Mouse (Mus musculus) gastrocnemius, postnatal 10 days (tissue): ENCODE data around the gene Tmem184c. TPM values are rescaled to one million over a fixed set of nuclear protein-coding genes. Genes with fewer than 3 reads are reported as not detected.
A peak's percentile ranks its signal among the peaks of the same experiment; 100 is the strongest.

Source experiments
- DNase-seq: peaks from one replicate; pipeline ENCODE4 v3.0.0; 2021; ENCODE audit warnings: mixed read lengths
- long read RNA-seq, 2 experiments: library from polyadenylated mRNA; stranded (forward); transcript quantifications; one replicate each; pipeline ENCODE4 v2.0.0; 2021
- total RNA-seq, 2 experiments: library from RNA; stranded (reverse); gene quantifications; 2 replicates each; pipeline ENCODE4 v1.2.3; 2021

Gene Tmem184c
- 10 to 100 TPM; 12.7 to 13.7 TPM for total RNA-seq
- long read RNA-seq, experiment 1, transcript Tmem184c-201 (10 exons, 2,678 nt) = major isoform, 26 of 31 reads
- long read RNA-seq, experiment 1, partial matches to known transcripts = 0 of 31 reads
- long read RNA-seq, experiment 1, other reads (novel, unspliced or antisense) = 5 of 31 reads
- long read RNA-seq, experiment 2, transcript Tmem184c-201 (10 exons, 2,678 nt) = major isoform, 15 of 16 reads
- long read RNA-seq, experiment 2, partial matches to known transcripts = 0 of 16 reads
- long read RNA-seq, experiment 2, other reads (novel, unspliced or antisense) = 1 of 16 reads

GRCm38 (mm10) chr8:77610374-77610969 is at the start of gene Tmem184c:
Gene Tmem184c (minus strand): TSS chr8:77610698.
- DNase-seq = peak; percentile 94

GRCm38 (mm10) chr8:77659534-77660080 is 49.1 kb upstream of the Tmem184c start:
- no peak for DNase-seq

- no peak for DNase-seq
Observed at GRCm38 (mm10) chr8:77658356-77658755, 47.9 kb upstream of the Tmem184c start.

- no peak for DNase-seq
Observed at GRCm38 (mm10) chr8:77650646-77651190, 40.2 kb upstream of the Tmem184c start.

DNA sequence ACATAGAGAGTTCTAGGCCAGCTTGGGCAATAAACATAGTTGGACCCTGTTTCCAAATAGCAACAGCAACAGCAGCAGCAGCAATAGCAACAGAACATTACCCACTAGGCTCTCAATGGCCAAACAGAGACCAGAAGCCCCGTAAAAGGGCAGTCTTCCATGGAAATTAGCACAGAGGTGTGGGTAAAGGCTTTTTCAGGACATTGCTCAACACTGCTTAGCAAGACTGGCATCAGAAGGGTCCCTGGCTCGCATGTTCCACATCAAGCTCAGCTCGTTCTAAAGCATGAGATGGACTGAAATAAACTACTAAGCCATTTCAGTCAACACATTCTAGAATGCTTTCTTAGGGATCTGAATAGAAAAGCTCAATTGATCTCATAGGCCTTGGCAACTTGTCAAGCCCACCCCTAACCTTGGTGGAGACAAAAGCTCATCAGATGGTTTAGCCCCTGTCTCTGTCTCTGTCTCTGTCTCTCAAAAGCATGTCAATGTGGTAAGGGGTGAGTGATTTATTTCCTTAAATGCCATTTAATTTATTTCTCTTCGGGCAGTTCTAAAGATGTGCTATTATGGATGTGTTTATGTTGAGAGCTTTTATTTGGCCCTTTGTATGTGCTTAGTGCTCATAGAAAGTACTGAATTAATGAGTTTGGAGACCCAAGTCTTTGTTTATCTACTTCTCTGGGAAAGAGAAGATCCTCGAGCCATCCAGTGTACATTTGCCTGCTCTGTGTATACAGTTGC is 29.8 kb upstream of the Tmem184c start:
- DNase-seq = no peak

- no peak for DNase-seq
Observed at GRCm38 (mm10) chr8:77637593-77637992, 27.1 kb upstream of the Tmem184c start.

DNA sequence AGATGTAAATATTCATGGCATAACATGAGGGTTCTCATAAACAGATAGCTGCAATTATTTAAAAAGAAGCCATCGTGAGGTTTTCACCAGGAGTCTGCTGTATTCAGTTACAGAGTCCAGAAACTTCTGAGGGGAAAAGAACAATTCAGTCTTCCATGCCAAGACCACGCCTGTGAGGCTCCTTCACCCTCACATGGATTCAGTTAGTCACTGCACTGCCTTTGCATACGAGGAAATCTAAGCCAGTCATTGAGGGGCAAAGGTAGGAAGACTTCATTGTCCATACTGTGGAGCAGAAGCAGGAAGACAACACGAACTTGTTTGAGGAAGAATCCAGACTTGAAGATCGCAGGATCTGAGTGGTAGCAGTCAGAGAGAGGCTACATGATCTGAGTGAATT is 23.5 kb upstream of the Tmem184c start:
- DNase-seq = no peak

DNA sequence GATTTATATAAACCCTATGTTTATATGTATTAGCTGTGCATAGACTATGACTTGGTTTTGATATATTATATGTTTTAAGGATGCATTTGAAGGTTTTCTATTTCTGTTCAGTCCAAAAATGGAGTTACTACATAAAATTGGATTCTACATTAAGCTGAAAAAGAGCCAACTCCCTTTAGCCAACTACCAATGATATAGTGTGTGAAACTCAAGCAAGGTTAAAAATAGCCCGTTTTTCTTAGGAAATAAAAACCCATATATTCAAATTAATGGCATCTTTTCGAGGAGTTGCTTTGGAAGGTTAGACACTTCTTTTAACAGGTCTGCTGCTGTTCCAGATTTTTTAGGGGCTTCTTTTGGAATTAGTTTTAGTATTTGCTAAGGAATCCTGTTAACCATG is 22.7 kb upstream of the Tmem184c start:
- no peak for DNase-seq

GRCm38 (mm10) chr8:77630691-77631090 is 20.2 kb upstream of the Tmem184c start:
- no peak for DNase-seq

DNA sequence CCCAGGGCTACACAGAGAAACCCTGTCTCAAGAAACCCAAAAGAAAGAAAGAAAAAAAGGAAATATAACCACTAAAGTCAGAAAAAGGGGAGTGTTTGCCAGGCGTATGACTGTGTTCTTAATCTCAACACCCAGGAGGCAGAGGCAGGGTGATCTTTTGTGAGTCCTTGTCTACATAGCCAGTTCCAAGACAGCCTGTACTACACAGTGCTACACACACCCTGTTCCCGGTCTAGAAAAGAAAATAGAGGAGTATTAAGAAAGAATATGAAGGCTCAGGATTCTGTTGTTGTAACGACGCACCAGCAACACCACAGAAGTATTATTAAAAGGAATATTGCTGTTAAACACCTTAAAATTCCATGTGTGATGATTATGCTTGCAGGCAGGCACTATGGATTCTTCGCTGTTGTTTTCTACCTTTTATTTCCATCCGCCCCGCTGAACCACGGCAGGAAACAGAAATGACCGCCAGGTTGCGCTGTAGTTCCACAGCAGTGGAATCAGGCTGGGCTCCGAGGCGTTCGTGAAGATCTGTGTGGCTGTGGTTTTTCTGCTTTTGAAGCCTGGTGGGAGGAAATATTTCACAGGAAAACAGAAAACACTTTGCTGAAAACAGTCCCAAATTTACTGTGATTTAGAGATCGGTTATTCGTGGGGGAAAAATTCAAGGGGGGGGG is 19.5 kb upstream of the Tmem184c start:
- peak; percentile 87 for DNase-seq

DNA sequence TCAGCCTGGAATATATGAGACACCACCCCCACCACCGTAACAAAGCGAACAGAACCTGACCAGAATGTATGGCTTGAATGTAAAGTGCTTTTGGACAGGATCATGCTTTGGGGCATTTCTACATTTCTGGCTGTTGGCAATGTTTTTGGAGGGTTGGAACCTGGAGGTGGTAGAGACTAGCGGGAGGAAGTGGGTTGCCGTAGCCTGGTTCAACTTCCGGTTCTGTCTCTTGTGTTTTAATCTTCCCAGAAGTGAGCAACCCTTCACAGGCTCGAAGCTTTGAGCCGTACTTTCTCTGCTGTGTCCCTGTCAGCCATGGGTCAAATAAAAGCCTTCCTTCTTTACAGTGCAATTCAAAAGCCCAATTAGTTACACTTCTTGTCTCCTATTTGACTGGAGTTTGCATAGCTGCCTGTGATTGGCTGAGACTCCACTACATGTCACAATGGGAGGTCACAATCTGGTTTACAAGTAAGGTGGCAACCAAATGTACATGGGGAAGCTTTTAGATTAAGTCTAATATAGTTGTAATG is 13.2 kb upstream of the Tmem184c start:
- DNase-seq = no peak

- peak; percentile 41 for DNase-seq
Observed at GRCm38 (mm10) chr8:77617916-77618315, 7.4 kb upstream of the Tmem184c start.

DNA sequence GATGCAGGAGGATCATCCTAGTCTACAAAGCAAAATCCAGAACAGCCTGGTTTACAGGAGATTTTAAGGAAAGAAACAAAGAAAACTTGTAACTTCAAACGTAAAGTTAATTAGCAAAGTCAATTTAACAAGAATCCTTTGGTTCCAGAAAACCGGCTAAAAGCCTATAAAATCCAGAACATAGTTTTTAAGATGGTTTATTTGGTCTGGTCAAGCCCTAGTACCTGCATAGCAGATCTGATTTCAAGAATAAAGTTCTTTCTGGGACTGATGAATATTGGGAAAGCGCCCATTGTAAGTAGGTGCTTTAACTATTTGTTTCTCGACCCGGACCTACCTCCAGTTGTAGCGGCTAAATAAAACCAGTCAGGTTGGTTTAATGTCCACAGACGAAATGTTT is 877 bp downstream of the Tmem184c start:
- no peak for DNase-seq

DNA sequence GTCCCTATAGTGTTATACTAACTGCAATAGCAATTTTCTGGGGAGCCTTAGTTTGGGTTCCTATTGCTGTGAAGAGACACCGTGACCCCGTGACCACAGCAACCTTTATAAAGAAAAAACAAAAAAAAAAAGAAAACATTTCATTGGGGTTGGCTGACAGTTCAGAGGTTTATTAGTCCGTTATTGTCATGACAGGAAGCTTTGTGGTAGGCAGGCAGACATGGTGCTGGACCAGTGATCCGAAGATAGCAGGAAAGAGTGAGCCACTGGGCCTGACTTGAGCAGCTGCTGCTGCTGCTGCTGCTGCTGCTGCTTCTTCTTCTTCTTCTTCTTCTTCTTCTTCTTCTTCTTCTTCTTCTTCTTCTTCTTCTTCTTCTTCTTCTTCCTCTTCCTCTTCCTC is 26.3 kb downstream of the Tmem184c start:
- no peak for DNase-seq

- no peak for DNase-seq
Observed at GRCm38 (mm10) chr8:77577674-77578073, 32.8 kb downstream of the Tmem184c start.

GRCm38 (mm10) chr8:77574229-77574628 is 36.3 kb downstream of the Tmem184c start:
- DNase-seq = no peak

DNA sequence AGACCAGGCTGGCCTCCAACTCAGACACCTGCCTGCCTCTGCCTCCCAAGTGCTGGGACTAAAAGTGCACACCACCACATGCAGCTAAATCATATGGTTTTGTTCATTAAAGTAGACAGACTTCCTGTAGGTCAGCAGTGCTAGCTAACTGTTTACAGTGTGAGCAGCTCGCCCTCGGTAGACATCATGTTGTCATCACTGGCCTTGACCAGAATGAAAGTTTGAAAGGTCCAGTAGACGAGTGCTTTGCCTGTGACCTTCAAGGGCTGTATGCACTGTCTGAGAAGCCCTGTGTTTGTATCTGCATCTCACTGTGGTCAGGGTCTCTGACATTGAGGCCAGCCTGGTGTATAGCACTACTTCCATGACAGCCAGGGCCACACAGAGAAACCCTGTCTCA is 49.1 kb downstream of the Tmem184c start:
- no peak for DNase-seq

DNA sequence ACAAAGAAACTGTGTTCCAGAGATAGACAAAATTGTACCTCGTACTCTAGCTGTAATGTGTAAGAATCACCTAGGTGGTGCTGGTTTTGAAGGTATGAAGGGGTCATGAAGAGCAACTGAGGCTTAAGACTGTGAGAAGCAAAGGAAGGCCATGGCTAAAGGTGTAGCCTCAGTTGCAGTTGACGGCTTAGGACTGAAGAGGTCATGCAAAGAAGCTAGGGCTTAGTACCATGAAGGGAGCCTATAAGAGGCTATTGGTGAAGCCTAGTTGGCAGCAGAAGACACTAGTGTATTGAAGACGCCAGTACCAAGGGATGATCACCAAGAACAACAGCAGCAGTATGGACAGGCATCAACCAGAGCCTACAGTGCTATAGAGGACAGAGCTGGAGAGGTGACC is 58.0 kb downstream of the Tmem184c start:
- DNase-seq = no peak

DNA sequence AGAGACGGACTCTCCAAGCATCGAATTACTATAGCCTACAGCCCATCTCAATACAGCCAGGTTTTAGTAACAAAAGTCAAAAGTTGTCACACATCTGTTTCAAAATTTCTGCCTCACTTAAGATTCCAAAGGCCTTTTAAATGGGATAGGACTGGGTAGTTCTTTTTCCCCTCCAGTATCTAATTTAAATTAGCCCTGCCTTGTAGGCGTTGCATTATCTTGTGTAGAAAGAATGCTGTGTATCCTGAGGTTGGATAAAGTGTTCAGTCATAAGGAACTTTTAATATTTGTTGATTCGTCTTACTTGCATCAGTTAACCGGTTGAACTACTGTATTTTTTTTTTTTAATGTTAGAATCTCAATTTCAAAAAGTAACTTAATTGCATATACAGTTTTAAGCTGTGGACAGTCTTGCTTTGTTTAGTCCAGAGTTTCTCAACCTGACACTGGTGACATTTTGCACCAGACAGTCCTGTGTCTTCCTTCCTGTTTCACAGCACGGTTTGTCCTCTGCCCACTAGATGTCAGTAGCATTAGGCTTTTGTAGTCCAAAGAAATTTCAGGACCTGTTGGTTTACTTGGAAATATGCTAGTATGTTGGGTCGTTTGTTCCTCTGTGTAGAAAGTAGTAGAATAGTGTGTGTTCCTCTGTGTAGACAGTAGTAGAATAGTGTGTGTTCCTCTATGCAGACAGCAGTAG is 60.5 kb downstream of the Tmem184c start:
- no peak for DNase-seq

DNA sequence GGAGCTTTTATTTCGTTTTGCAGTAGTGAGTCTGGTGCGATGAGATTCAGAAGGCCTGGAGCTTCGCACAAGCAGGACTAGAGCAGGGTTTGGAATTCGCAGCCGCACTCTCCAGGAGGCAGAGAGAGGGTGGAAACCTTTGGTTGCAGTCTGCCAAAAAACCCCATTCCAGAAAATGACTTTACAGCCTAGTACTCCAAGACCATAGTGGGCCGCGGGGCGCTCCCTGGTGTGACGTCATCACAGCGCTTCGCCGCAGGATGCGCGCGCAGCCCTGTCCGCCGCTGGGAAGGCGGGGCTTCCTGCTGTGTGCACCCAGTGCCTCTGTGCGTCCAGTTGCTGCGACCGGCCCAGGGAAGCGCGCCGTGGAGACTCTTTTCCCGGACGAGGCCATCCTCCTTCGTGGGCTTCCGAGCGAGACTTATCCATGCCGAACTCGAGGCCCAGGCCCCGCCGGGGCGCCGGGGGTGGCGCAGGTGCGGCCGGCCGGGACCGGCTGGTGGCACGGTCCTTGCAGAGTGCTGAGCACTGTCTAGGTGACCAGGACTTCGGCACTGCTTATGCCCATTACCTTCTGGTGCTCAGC is 61.3 kb downstream of the Tmem184c start, which contains the start of gene Prmt9:
Gene Prmt9 (plus strand): TSS at position 277 of the 586 bp plus-strand sequence.
- DNase-seq = peak; percentile 96
